Mouse (Mus musculus): ENCODE data around the gene Mindy3.

Mindy3 gene

GRCm38 (mm10) chr2:12301431-12302170, 117.7 kb downstream of the Mindy3 start, which contains the start of gene Itga8:
TSS of gene Itga8 (minus strand) at chr2:12301922.
- DNase-seq (ENCODE audit: low spot score in 2 of 2), result peak; percentile 53 to 83

- DNase-seq (ENCODE audit: low spot score in 2 of 2), result no peak
Measured at GRCm38 (mm10) chr2:12300449-12301228, 118.6 kb downstream of the Mindy3 start.

GRCm38 (mm10) chr2:12297287-12297686, 122.0 kb downstream of the Mindy3 start:
- no peak for DNase-seq (ENCODE audit: low spot score in 2 of 2)

All from frontal cortex, postnatal 10 days (tissue).